Mouse (Mus musculus): ENCODE results near the gene Zbtb16. TPM values are rescaled to one million over a fixed set of nuclear protein-coding genes. Genes with fewer than 3 reads are reported as not detected.

Zbtb16 gene
- total and polyA plus RNA-seq, 3 experiments = 0.04 to 0.72 TPM; not detected in 1

GRCm38 (mm10) chr9:48761175-48761556 is 74.9 kb downstream of the Zbtb16 start:
- Histone ChIP-seq H3K4me1 (ENCODE audit: control insufficient read depth in 1 of 2, insufficient read depth in 2 of 2, low read length in 2 of 2) (no peaks in the 10 kb centered on the region), H3K36me3 (ENCODE audit: control insufficient read depth in 1 of 2, insufficient read depth in 2 of 2, low read length in 2 of 2) (no peaks in the 10 kb centered on the region), H3K9me3 (replicated peaks; ENCODE audit: insufficient read depth, low read length) (no peaks in the 10 kb centered on the region), H3K9ac (ENCODE audit: control insufficient read depth, low read depth, low read length, poor library complexity, severe bottlenecking) (no peak overlapping the region), H3K79me2 (ENCODE audit: control insufficient read depth, insufficient read depth, low read length, poor library complexity) (no peaks in the 10 kb centered on the region), H3K4me3 (ENCODE audit: control insufficient read depth in 1 of 2, insufficient read depth in 1 of 2, low read depth in 2 of 2, low read length in 2 of 2) (no peak overlapping the region), H3K27ac (ENCODE audit: control insufficient read depth, low read depth, low read length) (no peak overlapping the region), H3K27me3 (ENCODE audit: control insufficient read depth in 1 of 2, insufficient read depth in 2 of 2, low read length in 2 of 2) (no peaks in the 10 kb centered on the region)
- TF ChIP-seq TCF12 (IDR thresholded peaks at IDR 0.05; ENCODE audit: low read depth, low read length) = no peak
- no peak for TF ChIP-seq USF2 (IDR thresholded peaks at IDR 0.05; ENCODE audit: borderline replicate concordance in 1 of 2, insufficient read depth in 1 of 2, low read depth in 1 of 2, low read length in 2 of 2)
- TF ChIP-seq E2F4 (IDR thresholded peaks at IDR 0.05; ENCODE audit: borderline replicate concordance, low read depth, low read length) = no peak
- no peak for TF ChIP-seq MYC (IDR thresholded peaks at IDR 0.05; ENCODE audit: low read depth, low read length)
- no peak for TF ChIP-seq MAZ (IDR thresholded peaks at IDR 0.05; ENCODE audit: low read depth, low read length)
- TF ChIP-seq CHD1 (IDR thresholded peaks at IDR 0.05; ENCODE audit: low read depth, low read length) = no peak
- TF ChIP-seq TAL1 (IDR thresholded peaks at IDR 0.05; ENCODE audit: low read length) = no peak
- TF ChIP-seq ETS1 (IDR thresholded peaks at IDR 0.05; ENCODE audit: low read depth, low read length) = no peak
- TF ChIP-seq GATA1 (IDR thresholded peaks at IDR 0.05; ENCODE audit: low read depth, low read length) = no peak
- no peak for TF ChIP-seq POLR2A (IDR thresholded peaks at IDR 0.05; ENCODE audit: control insufficient read depth in 1 of 2, insufficient read depth in 1 of 2, low read depth in 1 of 2, low read length in 2 of 2, poor library complexity in 1 of 2)
- no peak for DNase-seq (ENCODE audit: low read depth, low spot score)

- no peak overlapping the region for H3K27ac ChIP-seq (ENCODE audit: control insufficient read depth, low read depth, low read length)
- H3K4me3 ChIP-seq (ENCODE audit: control insufficient read depth in 1 of 2, insufficient read depth in 1 of 2, low read depth in 2 of 2, low read length in 2 of 2) = no peak overlapping the region
- H3K36me3 ChIP-seq (ENCODE audit: control insufficient read depth in 1 of 2, insufficient read depth in 2 of 2, low read length in 2 of 2) = no peaks in the 10 kb centered on the region
- H3K4me1 ChIP-seq (ENCODE audit: control insufficient read depth in 1 of 2, insufficient read depth in 2 of 2, low read length in 2 of 2) = peaks cover 0 to 2% of the 10 kb centered on the region in 2 experiments; a peak in 1 of 4 replicates
- no peak for DNase-seq (ENCODE audit: low read depth, low spot score)
- TF ChIP-seq NELFE (IDR thresholded peaks at IDR 0.05; ENCODE audit: low read depth, low read length) = no peak
- no peak for TF ChIP-seq USF2 (IDR thresholded peaks at IDR 0.05; ENCODE audit: borderline replicate concordance in 1 of 2, insufficient read depth in 1 of 2, low read depth in 1 of 2, low read length in 2 of 2)
- TF ChIP-seq TCF12 (IDR thresholded peaks at IDR 0.05; ENCODE audit: low read depth, low read length) = no peak
- TF ChIP-seq MAX (IDR thresholded peaks at IDR 0.05; ENCODE audit: low read length) = no peak
- TF ChIP-seq NRF1 (IDR thresholded peaks at IDR 0.05; ENCODE audit: insufficient read depth, low read depth, low read length, poor library complexity, severe bottlenecking) = no peak
- no peak for TF ChIP-seq POLR2AphosphoS2 (IDR thresholded peaks at IDR 0.05; ENCODE audit: low read length)
- TF ChIP-seq UBTF (IDR thresholded peaks at IDR 0.05; ENCODE audit: borderline replicate concordance, insufficient read depth, low read depth, low read length) = no peak
- no peak for TF ChIP-seq POLR2AphosphoS5 (IDR thresholded peaks at IDR 0.05; ENCODE audit: borderline replicate concordance, low read depth, low read length)
- TF ChIP-seq SIN3A (IDR thresholded peaks at IDR 0.05; ENCODE audit: low read length) = no peak
- TF ChIP-seq GABPA (IDR thresholded peaks at IDR 0.05; ENCODE audit: low read depth, low read length) = no peak
- no peaks in the 10 kb centered on the region for H3K9me3 ChIP-seq (replicated peaks; ENCODE audit: insufficient read depth, low read length)
- no peak overlapping the region for H3K9ac ChIP-seq (ENCODE audit: control insufficient read depth, low read depth, low read length, poor library complexity, severe bottlenecking)
- no peaks in the 10 kb centered on the region for H3K27me3 ChIP-seq (ENCODE audit: control insufficient read depth in 1 of 2, insufficient read depth in 2 of 2, low read length in 2 of 2)
- no peaks in the 10 kb centered on the region for H3K79me2 ChIP-seq (ENCODE audit: control insufficient read depth, insufficient read depth, low read length, poor library complexity)
These were observed 75.4 kb downstream of the Zbtb16 start for GRCm38 (mm10) chr9:48760449-48761174.
